Mouse (Mus musculus): ENCODE measurements at regions not wholly inside any gene's neighbourhood (a gene's known extent, or its start where the extent isn't known, plus 50 kb on each side); places are given as distances from the start of the nearest gene placed in this dataset.

DNA sequence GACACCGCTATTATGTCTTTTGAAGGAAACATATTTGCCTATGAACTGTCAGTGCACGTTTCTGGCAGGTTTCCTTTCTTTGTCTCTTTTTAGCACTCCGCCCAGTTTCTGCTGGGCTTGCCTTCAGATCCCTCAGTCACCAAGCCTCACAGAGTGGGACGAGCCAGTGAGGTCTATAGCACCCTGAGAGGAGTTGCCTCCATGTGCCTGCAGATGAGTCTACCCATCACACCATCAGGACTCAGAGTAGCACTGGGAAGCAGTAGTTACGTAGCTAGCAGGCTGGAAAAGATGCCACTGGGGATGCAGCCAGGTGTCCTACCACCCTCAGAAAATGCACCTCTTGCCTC lies 141.5 kb upstream of the Smim15 start:
- TF ChIP-seq CTCF (IDR thresholded peaks at IDR 0.05; ENCODE audit: low read depth) (no peak), EP300 (IDR thresholded peaks at IDR 0.05; ENCODE audit: low read depth) (no peak)
